Mouse (Mus musculus) embryonic facial prominence, embryonic 11.5 days (tissue): ENCODE data around the gene Fnip2. TPM values are rescaled to one million over a fixed set of nuclear protein-coding genes. Genes with fewer than 3 reads are reported as not detected.

Experiments used
- ATAC-seq: fragments of 200-750 bp; cut with Nextera tagmentation; replicated peaks from 2 replicates; pipeline ENCODE4 v1.8.0; 2017; ENCODE audit warnings: low read depth; ENCODE audit not compliant: insufficient number of reproducible peaks, low FRiP score, low TSS enrichment
- DNase-seq: peaks from one replicate; pipeline ENCODE4 v3.0.0-alpha.2; 2015; ENCODE audit warnings: low spot score
- H3K27ac ChIP-seq: fragments of 300-500 bp; sonication (generic); replicated peaks from 2 replicates; pipeline ENCODE4 v1.5.1; 2014; ENCODE audit warnings: mild to moderate bottlenecking, low read depth, low read length, control low read depth
- H3K27me3 ChIP-seq: fragments of 300-500 bp; sonication (generic); 2 replicates; pipeline ENCODE4 v1.6.1; 2014; ENCODE audit warnings: mild to moderate bottlenecking, low read length, moderate library complexity, mixed read lengths; ENCODE audit not compliant: control insufficient read depth, insufficient read depth
- H3K36me3 ChIP-seq: fragments of 300-500 bp; sonication (generic); replicated peaks from 2 replicates; pipeline ENCODE4 v1.6.1; 2014; ENCODE audit warnings: low read depth, mild to moderate bottlenecking, low read length, moderate library complexity, mixed read lengths; ENCODE audit not compliant: control insufficient read depth, insufficient read depth
- H3K4me1 ChIP-seq: fragments of 300-500 bp; sonication (generic); 2 replicates; pipeline ENCODE4 v1.6.1; 2014; ENCODE audit warnings: low read length, mixed read lengths; ENCODE audit not compliant: control insufficient read depth, insufficient read depth
- H3K4me2 ChIP-seq: fragments of 300-500 bp; sonication (generic); 2 replicates; pipeline ENCODE4 v1.6.1; 2014; ENCODE audit warnings: low read depth, mild to moderate bottlenecking, control low read depth, low read length, moderate library complexity
- H3K4me3 ChIP-seq: fragments of 300-500 bp; sonication (generic); 2 replicates; pipeline ENCODE4 v1.5.1; 2014; ENCODE audit warnings: low read depth, low read length, control low read depth
- H3K9ac ChIP-seq: fragments of 300-500 bp; sonication (generic); replicated peaks from 2 replicates; pipeline ENCODE4 v1.6.1; 2014; ENCODE audit warnings: mild to moderate bottlenecking, control low read depth, low read length
- H3K9me3 ChIP-seq: fragments of 300-500 bp; sonication (generic); replicated peaks from 2 replicates; pipeline ENCODE4 v1.6.1; 2016; ENCODE audit warnings: mild to moderate bottlenecking, low read length, inconsistent platforms, mixed read lengths; ENCODE audit not compliant: control insufficient read depth
- WGBS: fragments of 180-500 bp; shearing (Covaris S2); extraction: QIAGEN DNeasy Blood & Tissue Kit; methylation state at CpG from one replicate; pipeline ENCODE4 v1.1.7; 2014; 5-methylcytosine and 5-hydroxymethylcytosine counted together
- polyA plus RNA-seq: library from polyadenylated mRNA; unstranded; fragments of >200 nt; fragmentation: Nextera tagmentation; extraction: Ambion mirVana; gene quantifications from 2 replicates; pipeline ENCODE4 v1.2.1, GENCODE M21; 2014

The Fnip2 gene
- polyA plus RNA-seq, 1 experiment from 2014 or later: 4.5 TPM

DNA sequence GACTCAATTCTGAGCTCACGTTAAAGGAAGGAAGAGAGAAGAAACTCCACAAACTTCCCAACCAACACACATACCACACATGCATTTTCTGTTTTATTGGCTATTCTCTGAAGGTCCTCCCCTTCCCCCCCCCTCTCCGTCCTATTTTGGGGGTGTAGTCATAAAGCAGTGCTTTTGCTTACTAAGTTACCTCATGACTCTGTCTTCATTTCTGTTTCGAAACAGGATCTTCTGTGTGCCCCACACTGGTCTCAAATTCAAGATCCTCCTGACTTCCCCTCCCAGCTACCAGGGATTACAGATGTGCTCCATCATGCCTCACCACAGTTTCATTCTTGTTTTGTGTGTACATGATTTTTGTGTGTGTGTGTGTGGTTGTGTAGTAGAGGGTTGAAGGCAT, 4.8 kb upstream of the Fnip2 start:
- H3K4me1 ChIP-seq: no peaks in the 10 kb centered on the region
- no peak overlapping the region for H3K4me2 ChIP-seq
- no peak for DNase-seq

DNA sequence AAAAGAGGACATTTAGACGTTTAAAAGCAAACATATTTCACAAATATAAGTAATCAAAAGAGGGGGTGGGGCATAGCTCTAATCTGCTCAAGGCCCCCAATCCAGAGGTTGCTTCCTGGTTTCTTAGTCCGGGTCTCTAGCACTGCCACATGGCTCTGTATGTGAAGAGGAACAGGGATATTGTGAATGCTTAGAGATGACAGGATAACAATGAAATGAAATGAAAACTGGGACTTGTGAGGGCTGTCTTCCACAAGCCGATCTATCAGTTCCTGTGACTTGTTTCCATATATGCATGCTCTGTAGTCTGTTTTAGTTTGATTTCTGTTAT, 1.7 kb upstream of the Fnip2 start:
- Histone ChIP-seq H3K27me3 (no peaks in the 10 kb centered on the region), H3K4me1 (no peaks in the 10 kb centered on the region), H3K9ac (no peak overlapping the region), H3K36me3 (no peaks in the 10 kb centered on the region), H3K9me3 (no peaks in the 10 kb centered on the region), H3K4me3 (no peak overlapping the region), H3K4me2 (no peak overlapping the region), H3K27ac (no peak overlapping the region)
- ATAC-seq (no peak), DNase-seq (no peak)
- WGBS: 83% methylated on average over 3 of the region's 3 CpGs

More for the DNA sequence above, 4.8 kb upstream of the Fnip2 start:
- WGBS: 74% methylated on average over 3 of the region's 3 CpGs
- Histone ChIP-seq H3K4me3 (no peak overlapping the region), H3K27ac (no peak overlapping the region), H3K9me3 (no peaks in the 10 kb centered on the region), H3K9ac (no peak overlapping the region), H3K36me3 (no peaks in the 10 kb centered on the region), H3K27me3 (no peaks in the 10 kb centered on the region)
- ATAC-seq: no peak

DNA sequence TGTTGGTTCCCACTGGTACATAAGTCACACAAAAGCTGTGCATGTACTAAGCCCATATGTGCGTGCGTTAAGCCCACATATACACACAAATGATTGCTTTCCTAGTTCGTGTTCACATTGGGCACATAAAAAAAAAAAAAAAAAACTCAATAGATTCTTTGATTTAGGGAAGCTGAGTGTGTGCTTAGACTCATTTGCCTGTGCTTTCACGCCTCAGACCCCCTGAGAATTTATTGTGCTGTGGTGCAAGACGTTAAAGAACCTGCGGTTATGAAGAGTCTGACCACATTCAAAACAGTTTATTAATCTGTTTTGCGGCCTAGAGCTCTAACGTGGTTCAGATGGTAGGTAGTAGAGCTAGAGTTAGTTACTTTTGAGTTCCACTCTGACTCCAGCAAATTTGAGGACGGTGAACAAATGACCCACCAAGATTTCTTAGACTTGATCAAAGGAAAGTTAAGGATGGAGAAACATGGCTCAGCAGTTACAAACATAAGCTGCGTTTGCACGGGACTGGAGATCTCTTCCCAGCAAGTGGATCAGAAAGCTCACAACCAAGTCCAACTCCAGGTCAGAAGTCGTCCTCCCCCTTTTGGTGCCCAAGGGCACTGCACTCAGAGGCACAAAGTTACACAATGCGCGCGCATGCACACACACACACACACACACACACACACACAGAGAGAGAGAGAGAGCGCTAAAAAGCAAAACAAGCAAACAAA, 1.2 kb upstream of the Fnip2 start:
- Histone ChIP-seq H3K9me3 (no peaks in the 10 kb centered on the region), H3K4me1 (no peaks in the 10 kb centered on the region), H3K27ac (no peak overlapping the region), H3K36me3 (no peaks in the 10 kb centered on the region), H3K4me2 (no peak overlapping the region), H3K27me3 (no peaks in the 10 kb centered on the region), H3K9ac (no peak overlapping the region; the same call in 1 of the 2 replicates), H3K4me3 (no peak overlapping the region)
- ATAC-seq (no peak), DNase-seq (no peak)
- WGBS: 89% methylated on average over 16 of the region's 16 CpGs

DNA sequence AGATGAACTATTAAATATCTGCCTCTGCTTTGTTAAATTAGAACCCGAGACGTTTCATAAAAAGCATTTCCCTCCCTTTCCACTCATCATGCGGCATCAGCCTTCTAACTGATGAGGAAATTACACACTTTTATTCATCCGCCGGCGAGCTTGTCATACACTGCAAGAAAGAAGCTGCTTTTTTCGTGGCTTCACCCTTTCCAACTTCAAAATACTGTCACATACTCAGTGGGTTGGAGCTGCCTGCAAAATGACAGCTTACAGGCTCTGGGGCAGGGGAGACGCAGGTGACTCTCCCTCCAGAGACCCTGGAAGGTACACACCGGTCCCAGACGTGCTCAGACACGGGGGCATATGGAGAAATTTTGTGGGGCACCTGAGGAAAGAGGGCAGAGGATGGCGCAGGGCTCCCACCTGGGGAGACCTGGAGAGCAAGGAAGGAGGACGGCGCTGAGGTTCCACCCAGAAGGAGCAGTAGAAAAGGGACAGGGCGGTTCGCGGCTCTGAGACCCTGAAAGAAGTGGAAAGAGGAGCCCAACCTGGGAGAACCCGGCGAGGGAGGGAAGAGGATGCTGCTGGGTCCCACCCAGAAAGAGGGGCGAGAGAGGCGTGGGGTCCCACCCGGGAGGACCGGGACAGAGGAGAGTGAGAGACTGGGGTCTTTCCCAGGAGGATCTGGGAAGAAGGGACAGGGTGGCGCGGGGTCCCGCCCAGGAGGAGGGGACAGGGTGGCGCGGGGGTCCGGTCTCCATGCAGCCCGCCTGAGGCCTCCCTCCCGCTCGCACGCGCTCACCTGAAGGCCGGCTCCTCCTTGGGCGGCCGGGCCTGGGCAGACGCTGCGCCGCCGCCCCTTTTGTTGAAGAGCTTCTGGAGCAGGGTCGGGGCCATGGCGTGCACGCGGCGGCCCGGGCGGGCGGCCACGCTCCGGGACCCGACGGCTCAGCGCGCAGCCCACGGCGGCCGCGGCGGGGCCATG, 592 bp downstream of the Fnip2 start:
- no peaks in the 10 kb centered on the region for H3K9me3 ChIP-seq
- H3K27ac ChIP-seq: peak overlapping the region; percentile 65
- peak; percentile 62 for ATAC-seq
- 3% methylated on average over 48 of the region's 60 CpGs for WGBS
- H3K4me3 ChIP-seq: peak overlapping the region; percentile 77
- no peaks in the 10 kb centered on the region for H3K36me3 ChIP-seq
- peak overlapping the region; percentile 87 for H3K9ac ChIP-seq
- no peak for DNase-seq
- no peaks in the 10 kb centered on the region for H3K4me1 ChIP-seq
- no peaks in the 10 kb centered on the region for H3K27me3 ChIP-seq
- peak overlapping the region; percentile 86 for H3K4me2 ChIP-seq

DNA sequence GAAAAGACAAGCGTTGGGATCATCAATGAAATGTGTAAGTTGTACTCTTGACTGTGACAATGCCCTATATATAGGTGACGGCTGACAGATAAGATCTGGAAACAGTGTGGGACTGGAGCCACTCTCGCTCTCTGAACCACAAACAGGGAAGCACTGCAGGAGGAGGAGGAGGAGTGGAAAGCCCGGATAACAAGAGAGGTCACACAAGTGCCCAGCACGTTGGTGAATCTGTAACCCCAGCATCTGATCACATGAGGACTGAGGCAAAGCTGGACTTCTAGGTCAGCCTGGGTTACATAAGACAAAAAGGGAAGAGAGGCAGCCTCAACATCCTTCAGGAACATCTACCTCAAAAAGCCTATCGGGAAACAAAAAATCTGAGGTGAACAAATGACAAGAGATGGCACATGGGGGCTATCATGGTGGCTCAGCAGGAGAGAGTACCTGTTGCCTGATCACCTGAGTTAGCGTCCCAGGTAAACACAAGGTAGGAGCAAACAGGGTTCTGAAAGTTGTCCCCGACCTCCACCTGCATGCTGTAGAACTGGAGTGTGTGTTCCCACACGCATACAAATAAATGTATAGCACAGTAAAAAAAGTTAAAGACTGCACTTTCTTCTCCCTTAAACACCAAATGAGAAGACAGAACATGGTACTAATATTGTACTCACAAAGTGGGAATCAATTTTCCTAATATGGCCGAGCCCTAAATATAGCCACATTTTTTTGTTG, 2.6 kb downstream of the Fnip2 start:
- DNase-seq (no peak), ATAC-seq (no peak)
- Histone ChIP-seq H3K9me3 (no peaks in the 10 kb centered on the region), H3K4me1 (no peaks in the 10 kb centered on the region), H3K4me2 (no peak overlapping the region), H3K4me3 (no peak overlapping the region), H3K27ac (no peak overlapping the region), H3K9ac (no peak overlapping the region), H3K27me3 (no peaks in the 10 kb centered on the region), H3K36me3 (no peaks in the 10 kb centered on the region)
- WGBS: 83% methylated on average over 10 of the region's 10 CpGs

DNA sequence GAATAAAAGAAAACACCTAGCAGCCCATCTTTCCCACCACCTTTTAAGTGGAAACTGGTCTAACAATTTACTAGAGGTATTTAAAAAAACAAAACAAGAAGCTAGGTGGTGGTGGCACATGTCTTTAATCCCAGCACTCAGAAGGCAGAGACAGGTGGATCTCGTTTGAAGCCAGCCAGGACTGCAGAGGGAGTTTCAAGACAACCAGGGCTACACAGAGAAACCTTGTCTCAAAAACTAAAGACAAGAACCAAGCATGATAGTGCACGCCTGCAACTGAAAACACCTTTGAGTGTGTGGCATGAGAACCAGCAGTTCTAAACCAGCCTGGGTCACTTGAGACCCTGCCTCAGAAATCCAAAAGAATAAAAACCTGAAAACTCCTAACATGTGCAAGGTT, 4.1 kb downstream of the Fnip2 start:
- no peaks in the 10 kb centered on the region for H3K36me3 ChIP-seq
- 65% methylated on average over 2 of the region's 2 CpGs for whole genome bisulfite sequencing
- ATAC-seq (no peak), DNase-seq (no peak)
- H3K27ac ChIP-seq: no peak overlapping the region
- no peaks in the 10 kb centered on the region for H3K9me3 ChIP-seq
- H3K27me3 ChIP-seq: no peaks in the 10 kb centered on the region
- no peak overlapping the region for H3K4me3 ChIP-seq
- H3K4me2 ChIP-seq: no peak overlapping the region
- no peak overlapping the region for H3K9ac ChIP-seq
- no peaks in the 10 kb centered on the region for H3K4me1 ChIP-seq

DNA sequence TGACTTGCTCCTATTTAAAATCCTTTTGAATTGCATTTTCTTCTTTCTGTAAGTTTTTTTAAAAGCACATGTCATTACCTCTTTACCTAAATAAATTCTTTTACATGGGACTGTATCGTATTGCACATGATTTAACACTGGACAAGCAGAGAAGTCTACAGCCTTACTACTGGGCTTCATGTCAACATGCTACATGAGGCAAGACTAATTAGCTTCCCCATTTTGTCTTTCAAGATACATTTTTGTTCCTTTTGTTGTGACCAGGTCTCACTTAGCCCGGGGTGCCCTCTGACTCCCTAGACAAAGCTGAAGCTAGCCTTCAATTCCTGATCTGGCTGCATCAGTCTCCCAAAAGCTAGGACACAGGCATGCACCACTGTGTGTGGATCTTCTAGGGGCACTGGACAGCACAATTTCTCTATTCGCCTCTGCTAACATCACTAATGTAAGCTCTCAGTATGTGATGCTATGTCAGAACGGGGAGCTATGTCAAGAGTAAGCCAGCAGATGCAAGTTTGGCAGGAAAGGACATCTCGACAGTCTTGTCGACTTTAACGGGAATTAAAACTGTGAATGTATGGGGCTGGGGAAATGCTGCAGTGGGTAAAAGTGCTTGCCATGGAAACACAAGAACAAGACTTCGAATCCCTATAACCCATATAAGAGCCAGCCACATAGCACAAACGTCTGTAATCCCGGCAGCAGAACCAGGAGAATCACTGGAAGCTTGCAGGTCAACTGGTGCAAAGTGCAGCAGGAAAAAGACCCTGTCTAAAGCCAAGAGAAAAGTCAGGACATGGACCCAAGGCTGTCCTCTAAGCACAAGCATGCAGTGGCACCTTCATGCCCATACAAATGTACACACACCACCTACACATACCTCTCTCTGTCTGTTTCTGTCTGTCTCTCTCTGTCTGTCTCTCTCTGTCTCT, 5.5 kb downstream of the Fnip2 start:
- no peaks in the 10 kb centered on the region for H3K4me1 ChIP-seq
- no peak overlapping the region for H3K4me3 ChIP-seq
- H3K36me3 ChIP-seq: no peaks in the 10 kb centered on the region
- H3K27me3 ChIP-seq: no peaks in the 10 kb centered on the region
- no peak for DNase-seq
- H3K9me3 ChIP-seq: no peaks in the 10 kb centered on the region
- whole genome bisulfite sequencing: 83% methylated on average over 10 of the region's 10 CpGs
- H3K4me2 ChIP-seq: no peak overlapping the region
- no peak overlapping the region for H3K27ac ChIP-seq
- no peak for ATAC-seq
- no peak overlapping the region for H3K9ac ChIP-seq
